Mouse (Mus musculus) thymus, adult 2 months (tissue): ENCODE results near the gene Masp2. TPM values are rescaled to one million over a fixed set of nuclear protein-coding genes. Genes with fewer than 3 reads are reported as not detected.

ENCODE experiments used
- DNase-seq: peaks from one replicate; pipeline ENCODE4 v3.0.0; 2021
- H3K27ac ChIP-seq: fragments of 200-500 bp; 2 replicates; pipeline ENCODE4 v1.5.1; 2012; ENCODE audit warnings: low read length, control low read depth; ENCODE audit not compliant: control insufficient read depth, insufficient read depth
- H3K27me3 ChIP-seq: fragments of 200-500 bp; 2 replicates; pipeline ENCODE4 v1.6.1; 2012; ENCODE audit warnings: mild to moderate bottlenecking, low read length, moderate library complexity, mixed read lengths; ENCODE audit not compliant: control insufficient read depth, insufficient read depth
- H3K36me3 ChIP-seq: fragments of 200-500 bp; 2 replicates; pipeline ENCODE4 v1.6.1; 2012; ENCODE audit warnings: mild to moderate bottlenecking, low read length, moderate library complexity; ENCODE audit not compliant: control insufficient read depth, insufficient read depth
- H3K4me1 ChIP-seq: fragments of 200-500 bp; replicated peaks from 2 replicates; pipeline ENCODE4 v1.6.1; 2012; ENCODE audit warnings: low read length; ENCODE audit not compliant: control insufficient read depth, insufficient read depth
- H3K4me3 ChIP-seq: fragments of 200-500 bp; 2 replicates; pipeline ENCODE4 v1.5.1; 2012; ENCODE audit warnings: mild to moderate bottlenecking, low read length, control low read depth, moderate library complexity; ENCODE audit not compliant: control insufficient read depth, insufficient read depth
- CTCF ChIP-seq: fragments of 200-500 bp; IDR thresholded peaks from 2 replicates; pipeline ENCODE4 v1.5.1; 2012; ENCODE audit warnings: mild to moderate bottlenecking, control low read depth, low read length, moderate library complexity, borderline replicate concordance; ENCODE audit not compliant: control insufficient read depth, poor library complexity, insufficient read depth; ENCODE audit errors: extremely low read depth
- POLR2A ChIP-seq: fragments of 200-500 bp; IDR thresholded peaks from 2 replicates; pipeline ENCODE4 v1.6.1; 2012; ENCODE audit warnings: mild to moderate bottlenecking, low read length, control low read depth, moderate library complexity; ENCODE audit not compliant: control insufficient read depth, poor library complexity, insufficient read depth; ENCODE audit errors: extremely low read depth
- WGBS: fragments of 180-500 bp; shearing (Covaris S2); methylation state at CpG from one replicate; pipeline ENCODE4 v1.1.7; 2018; 5-methylcytosine and 5-hydroxymethylcytosine counted together
- polyA plus RNA-seq: library from polyadenylated mRNA; depleted of rRNA; stranded (reverse); fragments of >200 nt; gene quantifications from 2 replicates; pipeline ENCODE4 v1.2.3, GENCODE M21; 2012

Gene Masp2
- polyA plus RNA-seq, 1 experiment = 3.8 TPM

GRCm38 (mm10) chr4:148643291-148644156 lies 41.2 kb downstream of the Masp2 start, which contains the start of gene Gm572:
TSS of gene Gm572 (plus strand) at chr4:148643317.
- TF ChIP-seq POLR2A = no peak
- no peak for TF ChIP-seq CTCF
- 31% methylated on average over 15 of the region's 15 CpGs for WGBS
- H3K36me3 ChIP-seq = no peaks in the 10 kb centered on the region
- peak within 1 kb of the TSS; percentile 72 for H3K27ac ChIP-seq
- no peaks in the 10 kb centered on the region for H3K27me3 ChIP-seq
- H3K4me3 ChIP-seq = peak within 1 kb of the TSS; percentile 6
- DNase-seq = no peak
- peaks cover 14% of the 10 kb centered on the region for H3K4me1 ChIP-seq

GRCm38 (mm10) chr4:148644157-148644511 lies 41.8 kb downstream of the Masp2 start:
- peaks cover 14% of the 10 kb centered on the region for H3K4me1 ChIP-seq
- H3K36me3 ChIP-seq = no peaks in the 10 kb centered on the region
- H3K27me3 ChIP-seq = no peaks in the 10 kb centered on the region
- TF ChIP-seq POLR2A = no peak
- peak; percentile 84; the same call in 1 of the 2 replicates for TF ChIP-seq CTCF
- 9% methylated on average over 9 of the region's 9 CpGs for WGBS
- H3K4me3 ChIP-seq = peak overlapping the region; percentile 6
- H3K27ac ChIP-seq = peak overlapping the region; percentile 9; the same call in 1 of the 2 replicates
- peak; percentile 83 for DNase-seq

- Histone ChIP-seq H3K36me3 (no peaks in the 10 kb centered on the region), H3K4me1 (peaks cover 14% of the 10 kb centered on the region), H3K27me3 (no peaks in the 10 kb centered on the region), H3K4me3 (no peak overlapping the region), H3K27ac (no peak overlapping the region)
- TF ChIP-seq POLR2A (no peak), CTCF (no peak)
- 82% methylated on average over 6 of the region's 6 CpGs for WGBS
- no peak for DNase-seq
Observed at GRCm38 (mm10) chr4:148644926-148645325, 42.6 kb downstream of the Masp2 start.

GRCm38 (mm10) chr4:148646616-148647015 lies 44.3 kb downstream of the Masp2 start:
- Histone ChIP-seq H3K4me1 (peaks cover 14% of the 10 kb centered on the region), H3K4me3 (no peak overlapping the region), H3K27ac (no peak overlapping the region), H3K36me3 (no peaks in the 10 kb centered on the region), H3K27me3 (no peaks in the 10 kb centered on the region)
- no peak for DNase-seq
- WGBS = 80% methylated on average over 11 of the region's 11 CpGs
- TF ChIP-seq POLR2A = no peak
- TF ChIP-seq CTCF = no peak

GRCm38 (mm10) chr4:148649309-148649708 lies 47.0 kb downstream of the Masp2 start:
- H3K4me3 ChIP-seq = no peak overlapping the region
- WGBS = 80% methylated on average over 3 of the region's 3 CpGs
- TF ChIP-seq CTCF = no peak
- no peak for TF ChIP-seq POLR2A
- no peaks in the 10 kb centered on the region for H3K4me1 ChIP-seq
- H3K27ac ChIP-seq = no peak overlapping the region
- H3K27me3 ChIP-seq = no peaks in the 10 kb centered on the region
- peak; percentile 22 for DNase-seq
- H3K36me3 ChIP-seq = no peaks in the 10 kb centered on the region

GRCm38 (mm10) chr4:148651045-148651444 lies 48.7 kb downstream of the Masp2 start:
- TF ChIP-seq CTCF (no peak), POLR2A (no peak)
- H3K4me3 ChIP-seq = no peak overlapping the region
- no peaks in the 10 kb centered on the region for H3K27me3 ChIP-seq
- H3K27ac ChIP-seq = no peak overlapping the region
- H3K36me3 ChIP-seq = no peaks in the 10 kb centered on the region
- whole genome bisulfite sequencing = 92% methylated on average over 9 of the region's 9 CpGs
- peaks cover 3% of the 10 kb centered on the region for H3K4me1 ChIP-seq
- no peak for DNase-seq

- no peaks in the 10 kb centered on the region for H3K27me3 ChIP-seq
- H3K4me3 ChIP-seq = no peak overlapping the region
- peak; percentile 19; the same call in 1 of the 2 replicates for TF ChIP-seq CTCF
- no peak for TF ChIP-seq POLR2A
- H3K36me3 ChIP-seq = no peaks in the 10 kb centered on the region
- 95% methylated on average over 18 of the region's 18 CpGs for WGBS
- peak; percentile 63 for DNase-seq
- no peak overlapping the region for H3K27ac ChIP-seq
- peaks cover 33% of the 10 kb centered on the region for H3K4me1 ChIP-seq
Observed at GRCm38 (mm10) chr4:148654701-148655398, 52.5 kb downstream of the Masp2 start.
